Mouse (Mus musculus) heart, postnatal 0 days (tissue): ENCODE measurements around the gene Mrpl51. TPM values are rescaled to one million over a fixed set of nuclear protein-coding genes. Genes with fewer than 3 reads are reported as not detected.

ENCODE experiments used
- ATAC-seq: fragments of 200-750 bp; cut with Nextera tagmentation; 2 replicates; pipeline ENCODE4 v1.8.0; 2017; ENCODE audit warnings: low read depth, moderate number of reproducible peaks, moderate library complexity; ENCODE audit not compliant: insufficient read depth
- DNase-seq: peaks from one replicate; pipeline ENCODE4 v3.0.0-alpha.2; 2016; ENCODE audit warnings: low spot score
- H3K27ac ChIP-seq: fragments of 300-500 bp; sonication (generic); 2 replicates; pipeline ENCODE4 v1.5.1; 2014; ENCODE audit warnings: low read depth, mild to moderate bottlenecking
- H3K27me3 ChIP-seq: fragments of 300-500 bp; sonication (generic); 2 replicates; pipeline ENCODE4 v1.6.1; 2014; ENCODE audit warnings: low read length, mixed read lengths; ENCODE audit not compliant: control insufficient read depth, insufficient read depth
- H3K36me3 ChIP-seq: fragments of 300-500 bp; sonication (generic); replicated peaks from 2 replicates; pipeline ENCODE4 v1.6.1; 2014; ENCODE audit warnings: low read length, mixed read lengths; ENCODE audit not compliant: control insufficient read depth, insufficient read depth
- H3K4me1 ChIP-seq: fragments of 300-500 bp; sonication (generic); 2 replicates; pipeline ENCODE4 v1.6.1; 2014; ENCODE audit warnings: antibody characterized with exemption; ENCODE audit not compliant: control insufficient read depth, insufficient read depth
- H3K4me2 ChIP-seq: fragments of 300-500 bp; sonication (generic); 2 replicates; pipeline ENCODE4 v1.6.1; 2014; ENCODE audit warnings: low read depth, mild to moderate bottlenecking, low read length, moderate library complexity
- H3K4me3 ChIP-seq: fragments of 300-500 bp; sonication (generic); 2 replicates; pipeline ENCODE4 v1.5.1; 2014; ENCODE audit warnings: low read depth, low read length
- H3K9ac ChIP-seq: fragments of 300-500 bp; sonication (generic); replicated peaks from 2 replicates; pipeline ENCODE4 v1.6.1; 2014; ENCODE audit warnings: low read depth, low read length, mixed read lengths
- H3K9me3 ChIP-seq: fragments of 300-500 bp; sonication (generic); replicated peaks from 2 replicates; pipeline ENCODE4 v1.6.1; 2016; ENCODE audit warnings: low read length; ENCODE audit not compliant: control insufficient read depth
- CTCF ChIP-seq: IDR thresholded peaks from 2 replicates; pipeline ENCODE4 v1.5.1; 2016; ENCODE audit warnings: antibody characterized with exemption, control low read depth, low read depth
- EP300 ChIP-seq: IDR thresholded peaks from 2 replicates; pipeline ENCODE4 v1.6.1; 2016; ENCODE audit warnings: antibody characterized with exemption, low read depth
- WGBS: fragments of 180-500 bp; shearing (Covaris S2); extraction: QIAGEN DNeasy Blood & Tissue Kit; methylation state at CpG from one replicate; pipeline ENCODE4 v1.1.7; 2014; 5-methylcytosine and 5-hydroxymethylcytosine counted together
- polyA plus RNA-seq: library from polyadenylated mRNA; unstranded; fragments of >200 nt; fragmentation: Nextera tagmentation; extraction: Ambion mirVana; gene quantifications from 2 replicates; pipeline ENCODE4 v1.2.1, GENCODE M21; 2015
- total RNA-seq: library from RNA; depleted of rRNA; stranded (reverse); fragments of >200 nt; gene quantifications from 2 replicates; pipeline ENCODE4 v1.2.3, GENCODE M21; 2014; ENCODE audit warnings: low replicate concordance; rRNA removed

Gene Mrpl51
- total RNA-seq (109 and 165 TPM in 2 replicates), polyA plus RNA-seq (426 and 447 TPM in 2 replicates)

DNA sequence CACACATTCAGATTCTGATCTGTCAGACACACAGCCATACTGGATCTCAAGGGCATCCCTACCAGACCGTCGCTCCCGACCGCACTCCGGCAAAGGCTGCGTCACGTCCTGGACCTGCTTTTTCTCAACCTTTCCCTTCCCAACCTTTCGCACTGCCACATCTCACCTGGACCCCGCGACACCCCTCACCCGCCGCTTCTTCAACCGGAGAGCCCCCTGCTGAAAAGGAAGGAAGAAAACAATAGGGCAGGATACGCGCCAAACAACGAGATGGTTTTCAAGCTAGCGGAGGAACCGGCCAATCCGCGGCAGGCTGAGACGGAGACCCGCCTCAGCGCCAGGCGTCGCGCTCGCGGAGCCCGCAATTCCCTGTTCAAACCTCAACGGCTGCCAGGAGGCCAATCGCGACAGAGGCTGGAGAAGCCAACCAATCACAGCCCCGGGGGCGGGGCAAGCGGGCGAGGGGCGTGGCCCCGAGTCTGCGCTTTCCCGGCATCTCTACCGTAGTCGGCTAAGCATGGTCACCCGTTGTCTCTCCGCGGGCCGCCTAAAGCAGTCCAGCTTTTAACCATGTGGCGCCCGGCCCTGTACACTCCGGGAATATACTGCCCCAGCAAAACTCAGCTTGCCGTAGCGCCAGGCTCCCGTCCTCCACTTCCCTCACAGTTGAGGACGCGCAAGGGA, at the start of gene Mrpl51, which contains the start of gene Ncapd2:
Gene Mrpl51 (plus strand): TSS at position 470 of the 684 bp plus-strand sequence.
Gene Ncapd2 (minus strand): TSS at position 370 of the 684 bp plus-strand sequence.
- Histone ChIP-seq H3K27me3 (no peaks in the 10 kb centered on the region), H3K36me3 (peaks cover 55% of the 10 kb centered on the region)
- under 1% methylated on average over 54 of the region's 54 CpGs for WGBS

DNA sequence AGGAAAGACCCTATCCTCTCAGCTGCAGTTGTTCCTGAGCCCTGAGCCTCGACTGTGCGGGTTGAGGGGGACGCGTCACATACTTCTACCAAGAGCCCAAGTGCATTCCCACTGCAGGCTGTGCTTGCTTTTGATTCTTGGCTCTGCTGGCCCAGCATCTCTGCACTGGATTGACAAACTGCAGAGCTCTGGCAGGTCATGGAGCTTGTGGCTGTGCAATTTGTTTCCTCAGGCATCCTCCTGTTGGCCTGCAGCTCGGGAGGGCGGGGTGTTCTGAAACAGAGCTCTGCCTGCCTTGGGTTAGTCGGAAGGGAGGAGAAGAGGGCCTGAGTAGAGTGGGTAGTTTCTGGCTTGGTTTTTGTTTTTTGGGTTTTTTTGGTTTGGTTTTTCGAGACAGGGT, 49.2 kb upstream of the Mrpl51 start:
- Histone ChIP-seq H3K4me2 (no peak overlapping the region), H3K4me1 (peaks cover 18% of the 10 kb centered on the region), H3K36me3 (peaks cover 51% of the 10 kb centered on the region), H3K4me3 (no peak overlapping the region), H3K27me3 (no peaks in the 10 kb centered on the region), H3K27ac (no peak overlapping the region), H3K9ac (no peak overlapping the region), H3K9me3 (no peaks in the 10 kb centered on the region)
- WGBS: 88% methylated on average over 8 of the region's 8 CpGs
- TF ChIP-seq EP300: no peak
- no peak for TF ChIP-seq CTCF
- no peak for ATAC-seq
- DNase-seq: no peak

More for the DNA sequence above, at the start of gene Mrpl51, which contains the start of gene Ncapd2:
- Histone ChIP-seq H3K9me3 (no peaks in the 10 kb centered on the region), H3K4me1 (peaks cover 13% of the 10 kb centered on the region; the same call in 1 of the 2 replicates), H3K4me3 (peak within 1 kb of the TSS; percentile 91), H3K9ac (peak within 1 kb of the TSS; percentile 72), H3K27ac (peak within 1 kb of the TSS; percentile 95), H3K4me2 (peak within 1 kb of the TSS; percentile 70)
- TF ChIP-seq CTCF: peak; percentile 17; the same call in 1 of the 2 replicates
- no peak; the same call in 1 of the 2 replicates for TF ChIP-seq EP300
- peak; percentile 98 for DNase-seq
- peak; percentile 96 for ATAC-seq

DNA sequence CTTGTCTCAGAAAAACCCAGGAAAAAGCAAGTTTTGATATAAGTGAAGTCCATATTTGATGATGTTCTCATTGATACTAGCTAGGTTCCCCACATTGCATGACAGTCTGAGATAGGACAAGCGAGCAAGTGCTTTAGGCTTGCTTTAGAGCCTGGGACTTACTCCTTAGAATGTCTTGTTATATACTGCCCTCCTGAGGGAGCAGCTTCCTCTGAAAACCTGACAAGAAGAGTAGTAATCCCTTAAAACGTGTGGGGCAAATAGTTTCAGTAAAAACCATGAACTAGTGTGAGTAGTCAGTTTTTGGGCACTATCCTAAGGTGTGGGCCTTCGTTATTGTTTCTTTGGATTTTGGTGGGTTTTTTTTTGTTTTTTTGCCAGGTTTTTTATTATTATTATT, 48.5 kb upstream of the Mrpl51 start:
- Histone ChIP-seq H3K36me3 (peaks cover 47% of the 10 kb centered on the region), H3K4me2 (no peak overlapping the region), H3K9ac (no peak overlapping the region), H3K27ac (no peak overlapping the region), H3K4me1 (peaks cover 25% of the 10 kb centered on the region), H3K4me3 (no peak overlapping the region), H3K27me3 (no peaks in the 10 kb centered on the region), H3K9me3 (no peaks in the 10 kb centered on the region)
- 70% methylated on average over 3 of the region's 3 CpGs for WGBS
- DNase-seq (no peak), ATAC-seq (no peak)
- TF ChIP-seq EP300: no peak
- TF ChIP-seq CTCF: no peak

DNA sequence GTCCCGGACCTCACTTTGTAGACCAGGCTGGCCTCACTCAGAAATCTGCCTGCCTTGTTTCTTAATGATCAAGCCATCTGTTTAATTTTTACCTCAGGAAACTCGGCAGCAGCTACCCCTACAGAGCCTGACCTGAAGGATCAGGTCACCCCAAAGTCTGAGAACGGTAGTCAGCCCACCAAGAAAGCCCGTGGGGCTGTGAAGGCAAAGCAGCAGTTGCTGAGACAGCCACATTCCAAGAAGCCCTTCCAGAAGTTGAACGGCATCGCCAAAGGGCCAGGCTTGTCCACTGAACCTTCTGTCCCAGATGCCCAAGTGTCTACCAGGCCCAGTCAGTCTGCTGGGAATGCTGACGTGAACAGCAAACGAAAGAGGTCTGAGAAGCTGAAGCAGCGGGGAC, 47.7 kb upstream of the Mrpl51 start:
- H3K4me3 ChIP-seq: no peak overlapping the region
- peaks cover 39% of the 10 kb centered on the region for H3K36me3 ChIP-seq
- no peaks in the 10 kb centered on the region for H3K9me3 ChIP-seq
- no peak overlapping the region for H3K4me2 ChIP-seq
- H3K27me3 ChIP-seq: no peaks in the 10 kb centered on the region
- H3K27ac ChIP-seq: no peak overlapping the region
- peaks cover 33% of the 10 kb centered on the region for H3K4me1 ChIP-seq
- WGBS: 75% methylated on average over 9 of the region's 9 CpGs
- no peak overlapping the region for H3K9ac ChIP-seq
- TF ChIP-seq CTCF (no peak), EP300 (no peak)
- DNase-seq (no peak), ATAC-seq (no peak)

DNA sequence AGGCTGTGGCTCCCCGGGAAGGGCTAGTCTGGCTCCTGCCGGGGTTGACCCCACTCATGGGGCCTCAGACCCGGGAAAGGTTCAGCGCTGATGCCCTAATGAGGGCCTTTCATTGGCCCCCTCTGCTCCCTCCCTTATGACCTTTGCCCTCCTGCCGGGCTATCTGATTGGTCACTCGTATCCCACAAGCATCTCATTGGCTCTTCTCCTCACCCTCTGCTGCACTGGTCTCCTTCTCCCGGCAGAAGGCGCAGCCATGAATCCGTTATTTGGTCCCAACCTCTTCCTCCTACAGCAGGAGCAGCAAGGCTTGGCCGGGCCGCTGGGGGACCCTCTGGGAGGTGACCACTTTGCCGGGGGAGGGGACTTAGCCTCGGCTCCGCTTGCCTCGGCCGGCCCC, 46.6 kb upstream of the Mrpl51 start, which contains the start of gene Iffo1:
Gene Iffo1 (plus strand): TSS at position 241 of the 400 bp plus-strand sequence.
- peak within 1 kb of the TSS; percentile 93 for H3K27ac ChIP-seq
- no peaks in the 10 kb centered on the region for H3K9me3 ChIP-seq
- H3K4me1 ChIP-seq: peaks cover 43% of the 10 kb centered on the region
- no peaks in the 10 kb centered on the region for H3K27me3 ChIP-seq
- DNase-seq (peak; percentile 96), ATAC-seq (peak; percentile 86)
- H3K4me2 ChIP-seq: peak within 1 kb of the TSS; percentile 93
- peak within 1 kb of the TSS; percentile 77 for H3K9ac ChIP-seq
- under 1% methylated on average over 16 of the region's 16 CpGs for WGBS
- H3K4me3 ChIP-seq: peak within 1 kb of the TSS; percentile 83
- H3K36me3 ChIP-seq: peaks cover 28% of the 10 kb centered on the region
- TF ChIP-seq EP300 (no peak), CTCF (peak; percentile 58)
